Mouse (Mus musculus): ENCODE results near the gene Gm43064. TPM values are rescaled to one million over a fixed set of nuclear protein-coding genes. Genes with fewer than 3 reads are reported as not detected.

The Gm43064 gene
- polyA plus RNA-seq, 1 experiment from 2014 or later: 0.17 TPM

GRCm38 (mm10) chr3:103867424-103867971 lies 58.1 kb downstream of the Gm43064 start:
- no peaks in the 10 kb centered on the region for H3K27me3 ChIP-seq (ENCODE audit: poor library complexity, severe bottlenecking)
- no peak overlapping the region for H3K4me3 ChIP-seq
- no peaks in the 10 kb centered on the region for H3K36me3 ChIP-seq (replicated peaks)
- no peaks in the 10 kb centered on the region for H3K9me3 ChIP-seq
- no peak overlapping the region for H3K27ac ChIP-seq
- DNase-seq (ENCODE audit: extremely low spot score, low spot score): no peak
- no peaks in the 10 kb centered on the region for H3K4me1 ChIP-seq
- 91% methylated on average over 5 of the region's 5 CpGs for WGBS

- Histone ChIP-seq H3K9me3 (no peaks in the 10 kb centered on the region), H3K4me3 (no peak overlapping the region), H3K36me3 (replicated peaks) (no peaks in the 10 kb centered on the region), H3K4me1 (no peaks in the 10 kb centered on the region), H3K27me3 (ENCODE audit: poor library complexity, severe bottlenecking) (no peaks in the 10 kb centered on the region), H3K27ac (no peak overlapping the region)
- WGBS: 80% methylated on average over 4 of the region's 4 CpGs
- no peak for DNase-seq (ENCODE audit: extremely low spot score, low spot score)
Observed at GRCm38 (mm10) chr3:103868008-103868407, 58.6 kb downstream of the Gm43064 start.

- no peak for DNase-seq (ENCODE audit: extremely low spot score, low spot score)
- Histone ChIP-seq H3K4me1 (no peaks in the 10 kb centered on the region), H3K27me3 (ENCODE audit: poor library complexity, severe bottlenecking) (no peaks in the 10 kb centered on the region), H3K36me3 (replicated peaks) (no peaks in the 10 kb centered on the region), H3K27ac (no peak overlapping the region), H3K4me3 (no peak overlapping the region), H3K9me3 (no peaks in the 10 kb centered on the region)
- whole genome bisulfite sequencing: 72% methylated on average over 3 of the region's 3 CpGs
Observed at GRCm38 (mm10) chr3:103872663-103873098, 63.3 kb downstream of the Gm43064 start.

- Histone ChIP-seq H3K27ac (no peak overlapping the region), H3K36me3 (replicated peaks) (no peaks in the 10 kb centered on the region), H3K9me3 (no peaks in the 10 kb centered on the region), H3K27me3 (ENCODE audit: poor library complexity, severe bottlenecking) (no peaks in the 10 kb centered on the region), H3K4me1 (no peaks in the 10 kb centered on the region), H3K4me3 (no peak overlapping the region)
- no peak for DNase-seq (ENCODE audit: extremely low spot score, low spot score)
- 82% methylated on average over 7 of the region's 7 CpGs for WGBS
Observed at GRCm38 (mm10) chr3:103874329-103874728, 65.0 kb downstream of the Gm43064 start.

- DNase-seq (ENCODE audit: extremely low spot score, low spot score): no peak
- 84% methylated on average over 11 of the region's 11 CpGs for WGBS
- H3K27me3 ChIP-seq (ENCODE audit: poor library complexity, severe bottlenecking): no peaks in the 10 kb centered on the region
- H3K4me3 ChIP-seq: no peak overlapping the region
- no peaks in the 10 kb centered on the region for H3K9me3 ChIP-seq
- no peaks in the 10 kb centered on the region for H3K4me1 ChIP-seq
- H3K36me3 ChIP-seq (replicated peaks): no peaks in the 10 kb centered on the region
- no peak overlapping the region for H3K27ac ChIP-seq
Observed at GRCm38 (mm10) chr3:103885946-103886345, 76.6 kb downstream of the Gm43064 start.

- 44% methylated on average over 3 of the region's 3 CpGs for WGBS
- no peak overlapping the region for H3K4me3 ChIP-seq
- H3K27ac ChIP-seq: no peak overlapping the region
- H3K36me3 ChIP-seq (replicated peaks): no peaks in the 10 kb centered on the region
- no peak for DNase-seq (ENCODE audit: extremely low spot score, low spot score)
- no peaks in the 10 kb centered on the region for H3K9me3 ChIP-seq
- no peaks in the 10 kb centered on the region for H3K27me3 ChIP-seq (ENCODE audit: poor library complexity, severe bottlenecking)
- no peaks in the 10 kb centered on the region for H3K4me1 ChIP-seq
Observed at GRCm38 (mm10) chr3:103887581-103887980, 78.2 kb downstream of the Gm43064 start.

Other genes with a start within 250 kb of the Gm43064 start
- gene Syt6, start 234.3 kb upstream of the Gm43064 start, polyA plus RNA-seq (2016; fragmentation: Nextera tagmentation; extraction: Ambion mirVana): 0.22 and 0.33 TPM in 2 replicates
- 0.09 and 0.20 TPM in 2 replicates for gene Atg4a-ps, start 163.5 kb upstream of the Gm43064 start, polyA plus RNA-seq (2016; fragmentation: Nextera tagmentation; extraction: Ambion mirVana)
- gene Olfml3, start 71.6 kb upstream of the Gm43064 start, polyA plus RNA-seq (2016; fragmentation: Nextera tagmentation; extraction: Ambion mirVana): 5.6 and 5.8 TPM in 2 replicates
- not detected in 2 replicates for gene Gm10964, start 70.2 kb upstream of the Gm43064 start, polyA plus RNA-seq (2016; fragmentation: Nextera tagmentation; extraction: Ambion mirVana)
- 9.9 and 10.4 TPM in 2 replicates for gene Hipk1, start 18.0 kb upstream of the Gm43064 start, polyA plus RNA-seq (2016; fragmentation: Nextera tagmentation; extraction: Ambion mirVana)
- 37.2 and 40.5 TPM in 2 replicates for gene Dclre1b, start 129 bp upstream of the Gm43064 start, polyA plus RNA-seq (2016; fragmentation: Nextera tagmentation; extraction: Ambion mirVana)
- gene Ap4b1, start 53 bp upstream of the Gm43064 start, polyA plus RNA-seq (2016; fragmentation: Nextera tagmentation; extraction: Ambion mirVana): 19.3 and 22.3 TPM in 2 replicates
- gene Bcl2l15, start 23.0 kb downstream of the Gm43064 start, polyA plus RNA-seq (2016; fragmentation: Nextera tagmentation; extraction: Ambion mirVana): 0.17 and 0.25 TPM in 2 replicates
- 0.37 TPM in 2 replicates for gene Ptpn22, start 50.2 kb downstream of the Gm43064 start, polyA plus RNA-seq (2016; fragmentation: Nextera tagmentation; extraction: Ambion mirVana)
- 11.6 and 14.1 TPM in 2 replicates for gene Rsbn1, start 104.5 kb downstream of the Gm43064 start, polyA plus RNA-seq (2016; fragmentation: Nextera tagmentation; extraction: Ambion mirVana)
- gene Phtf1, start 158.5 kb downstream of the Gm43064 start, polyA plus RNA-seq (2016; fragmentation: Nextera tagmentation; extraction: Ambion mirVana): 32.6 and 33.4 TPM in 2 replicates

Measured in forebrain, embryonic 10.5 days (tissue).